Mouse (Mus musculus): ENCODE results near the gene Tmem59l. TPM values are rescaled to one million over a fixed set of nuclear protein-coding genes. Genes with fewer than 3 reads are reported as not detected.

The Tmem59l gene
- total RNA-seq, 2 experiments from 2014 or later: not detected

GRCm38 (mm10) chr8:70467229-70467725 is 19.9 kb downstream of the Tmem59l start:
- intact Hi-C loops (cut with DNase I; ENCODE audit: low total_unique reads): no loop called here
- DNase-seq: peak; percentile 62

- peak; percentile 79 for DNase-seq
- intact Hi-C loops (cut with DNase I; ENCODE audit: low total_unique reads): no loop called here
Measured at GRCm38 (mm10) chr8:70466771-70467170, 20.4 kb downstream of the Tmem59l start.

- intact Hi-C loops (cut with DNase I; ENCODE audit: low total_unique reads): no loop called here
- DNase-seq: peak; percentile 43
Measured at GRCm38 (mm10) chr8:70466305-70466704, 20.9 kb downstream of the Tmem59l start.

DNA sequence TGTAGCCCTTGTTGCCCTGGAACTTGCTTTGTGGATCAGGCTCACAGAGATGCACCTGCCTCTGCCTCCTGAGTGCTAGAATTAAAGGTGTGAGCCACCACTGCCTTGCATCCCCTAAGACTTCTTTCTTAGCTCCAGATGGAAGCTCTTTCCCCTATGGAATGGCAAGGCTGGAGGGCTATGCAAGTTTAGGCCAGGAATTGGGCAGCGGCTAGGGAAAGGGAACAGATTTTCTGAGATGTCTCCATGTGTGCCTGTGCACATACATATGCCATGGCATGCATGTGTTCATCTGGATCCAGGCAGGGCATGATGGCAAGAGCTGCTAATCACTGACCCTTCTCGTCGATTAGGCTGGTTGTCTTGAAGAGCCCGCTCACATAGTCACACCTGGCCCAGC is 21.5 kb downstream of the Tmem59l start:
- intact Hi-C loops (cut with DNase I; ENCODE audit: low total_unique reads): no loop called here
- no peak for DNase-seq

- DNase-seq: no peak
- intact Hi-C loops (cut with DNase I; ENCODE audit: low total_unique reads): no loop called here
Measured at GRCm38 (mm10) chr8:70464162-70464561, 23.0 kb downstream of the Tmem59l start.

DNA sequence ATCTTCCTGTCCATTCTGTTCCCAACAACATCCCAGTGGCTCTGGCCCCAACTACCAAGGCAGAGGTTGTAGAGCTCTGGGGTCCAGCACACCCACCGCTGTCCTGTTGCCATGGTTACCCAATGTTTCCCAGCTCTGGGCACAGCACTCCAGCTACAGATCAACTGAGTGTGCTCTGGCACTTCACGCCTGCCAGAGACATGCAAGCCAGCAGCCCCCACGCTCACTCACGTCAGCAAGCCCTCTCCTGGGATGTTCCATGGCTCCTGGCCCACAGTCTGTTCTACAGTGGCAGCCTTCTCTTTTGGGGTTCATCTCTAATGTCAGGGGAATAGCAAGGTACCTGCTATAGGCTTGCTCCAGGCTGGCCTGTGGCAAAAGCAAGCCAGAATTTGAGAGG is 23.9 kb downstream of the Tmem59l start:
- DNase-seq: peak; percentile 50
- intact Hi-C loops (cut with DNase I; ENCODE audit: low total_unique reads): no loop called here

GRCm38 (mm10) chr8:70462516-70462813 is 24.7 kb downstream of the Tmem59l start:
- DNase-seq: no peak
- intact Hi-C loops (cut with DNase I; ENCODE audit: low total_unique reads): no loop called here

- no peak for DNase-seq
- intact Hi-C loops (cut with DNase I; ENCODE audit: low total_unique reads): no loop called here
Measured at GRCm38 (mm10) chr8:70461765-70462515, 25.2 kb downstream of the Tmem59l start.

DNA sequence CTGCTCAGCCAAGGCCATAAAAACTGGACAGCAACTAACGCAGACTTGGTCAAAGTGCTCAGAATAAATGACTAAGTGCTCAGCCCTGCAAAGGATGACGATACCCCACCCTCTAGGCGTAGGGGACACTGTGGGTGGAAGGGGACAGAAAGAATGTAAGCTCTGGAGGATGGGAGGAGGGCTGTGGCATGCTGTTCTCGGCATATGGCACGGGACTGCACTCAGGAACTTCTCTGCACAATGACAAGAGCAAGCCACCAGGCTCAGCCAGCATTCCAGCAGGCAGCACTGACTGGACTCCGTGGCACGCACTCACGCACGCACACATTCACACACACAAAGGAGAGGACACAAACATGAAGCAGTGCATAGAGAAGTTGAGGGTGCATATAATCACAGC is 26.6 kb downstream of the Tmem59l start:
- intact Hi-C loops (cut with DNase I; ENCODE audit: low total_unique reads): no loop called here
- no peak for DNase-seq

DNA sequence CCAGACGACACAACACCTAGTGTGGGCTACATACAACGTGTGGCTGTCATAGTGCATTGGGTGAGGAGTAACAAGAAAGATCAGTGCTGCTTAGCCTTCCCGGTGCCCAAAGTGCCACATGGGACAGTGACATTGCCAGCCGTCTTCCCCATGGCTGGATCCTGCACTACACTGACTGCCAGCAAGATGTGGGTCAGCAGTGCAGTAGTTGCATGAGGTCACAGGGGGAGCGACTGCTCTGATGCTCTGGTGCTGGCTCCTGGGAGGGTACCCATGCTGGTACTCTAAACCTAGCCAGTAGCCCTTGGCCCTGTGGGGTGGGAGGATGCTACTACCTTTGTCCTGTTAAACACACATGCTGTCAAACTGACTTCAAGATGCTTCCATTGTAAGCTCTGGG is 27.0 kb downstream of the Tmem59l start:
- no peak for DNase-seq
- intact Hi-C loops (cut with DNase I; ENCODE audit: low total_unique reads): no loop called here

- intact Hi-C loops (cut with DNase I; ENCODE audit: low total_unique reads): no loop called here
- DNase-seq: no peak
Measured at GRCm38 (mm10) chr8:70459636-70460035, 27.5 kb downstream of the Tmem59l start.

DNA sequence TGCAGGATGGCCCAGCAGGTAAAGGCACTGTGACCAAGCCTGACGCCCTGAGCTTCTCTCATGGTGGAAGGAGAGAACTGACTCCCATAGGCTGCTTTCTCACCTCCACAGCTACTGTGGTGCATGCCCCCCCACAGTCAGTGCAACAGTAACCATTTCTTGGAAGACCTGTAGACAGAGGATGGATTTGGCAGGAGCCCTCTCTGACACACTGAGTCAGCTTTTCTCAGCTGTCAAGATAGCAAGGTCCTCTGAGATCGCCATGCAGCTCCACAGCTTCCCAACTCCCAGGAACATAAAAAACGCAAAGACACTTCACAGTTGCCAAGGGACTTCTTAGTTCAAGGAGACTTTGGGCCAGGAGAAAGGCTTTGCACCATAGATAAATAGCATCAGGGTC is 28.7 kb downstream of the Tmem59l start:
- intact Hi-C loops (cut with DNase I; ENCODE audit: low total_unique reads): no loop called here
- DNase-seq: no peak

- intact Hi-C loops (cut with DNase I; ENCODE audit: low total_unique reads): no loop called here
Measured at GRCm38 (mm10) chr8:70457882-70458281, 29.3 kb downstream of the Tmem59l start.

DNA sequence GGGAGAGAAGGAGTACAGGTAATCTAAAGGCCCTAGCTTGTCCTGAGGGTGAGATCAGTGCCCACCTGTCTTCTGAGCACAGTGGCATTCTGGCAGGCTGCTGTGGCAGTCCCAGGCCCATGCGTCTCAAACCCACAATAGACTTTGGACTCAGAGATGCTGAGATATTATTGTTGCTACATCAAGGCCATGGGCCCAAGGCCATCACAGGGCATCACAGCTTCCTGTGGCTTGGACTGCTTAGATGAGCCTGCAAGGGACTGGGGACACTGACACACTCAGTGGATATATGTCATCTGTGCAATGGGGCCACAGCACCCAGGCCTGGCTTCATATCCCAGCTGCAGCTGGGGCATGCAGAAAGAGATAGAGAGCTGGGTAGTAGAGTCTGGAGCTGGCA is 30.2 kb downstream of the Tmem59l start:
- intact Hi-C loops (cut with DNase I; ENCODE audit: low total_unique reads): no loop called here
- no peak for DNase-seq

More at GRCm38 (mm10) chr8:70457882-70458281, 29.3 kb downstream of the Tmem59l start:
- no peak for DNase-seq

GRCm38 (mm10) chr8:70453852-70454251 is 33.3 kb downstream of the Tmem59l start:
- intact Hi-C loops (cut with DNase I; ENCODE audit: low total_unique reads): no loop called here
- DNase-seq: no peak

DNA sequence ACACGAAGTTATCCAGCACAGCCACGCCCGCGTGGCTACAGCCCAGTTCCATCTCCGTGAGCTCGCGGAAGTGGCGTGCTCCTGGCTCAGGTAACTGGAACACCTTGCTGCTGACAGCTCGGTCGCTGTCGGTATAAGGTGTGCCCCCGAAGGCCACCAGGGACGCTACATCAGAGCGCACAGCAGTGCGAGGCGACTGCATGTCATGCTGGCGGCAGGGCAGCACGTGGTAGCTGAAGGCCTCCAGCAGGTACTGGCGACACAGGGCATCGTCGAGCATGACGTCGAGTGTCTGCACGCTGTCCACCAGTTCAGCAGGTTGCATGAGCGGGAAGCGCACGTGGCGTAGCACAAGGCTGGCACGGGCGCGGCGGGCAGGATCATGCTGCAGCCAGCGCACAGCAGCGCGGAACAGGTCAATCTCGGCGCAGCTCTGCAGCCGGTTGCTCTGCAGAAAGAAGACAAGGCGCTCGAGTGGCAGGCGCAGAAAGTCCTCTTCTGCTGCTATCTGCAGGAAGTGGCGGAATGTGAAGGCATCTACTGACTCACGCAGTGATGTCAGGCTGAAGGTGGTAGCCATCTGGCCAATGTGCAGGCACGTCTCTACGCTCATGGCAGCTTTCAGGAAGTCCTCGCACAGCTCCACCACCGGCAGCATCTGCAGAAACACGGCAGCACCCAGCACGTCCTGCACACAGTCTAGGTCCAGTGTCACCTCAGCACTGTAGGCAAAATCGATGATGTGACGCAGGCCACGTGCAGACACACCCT is 34.8 kb downstream of the Tmem59l start:
- intact Hi-C loops (cut with DNase I; ENCODE audit: low total_unique reads): no loop called here
- DNase-seq: no peak

GRCm38 (mm10) chr8:70447639-70448420 is 39.3 kb downstream of the Tmem59l start:
- intact Hi-C loops (cut with DNase I; ENCODE audit: low total_unique reads): loop anchor here (10.0 kb wide), 1 partner anchor 47 kb away; the partner anchor contains the start of gene Crlf1
- DNase-seq: peak; percentile 58

- no peak for DNase-seq
- intact Hi-C loops (cut with DNase I; ENCODE audit: low total_unique reads): loop anchor here (10.0 kb wide), 1 partner anchor 49 kb away; the partner anchor contains the start of gene Crlf1
Measured at GRCm38 (mm10) chr8:70445988-70446387, 41.2 kb downstream of the Tmem59l start.

DNA sequence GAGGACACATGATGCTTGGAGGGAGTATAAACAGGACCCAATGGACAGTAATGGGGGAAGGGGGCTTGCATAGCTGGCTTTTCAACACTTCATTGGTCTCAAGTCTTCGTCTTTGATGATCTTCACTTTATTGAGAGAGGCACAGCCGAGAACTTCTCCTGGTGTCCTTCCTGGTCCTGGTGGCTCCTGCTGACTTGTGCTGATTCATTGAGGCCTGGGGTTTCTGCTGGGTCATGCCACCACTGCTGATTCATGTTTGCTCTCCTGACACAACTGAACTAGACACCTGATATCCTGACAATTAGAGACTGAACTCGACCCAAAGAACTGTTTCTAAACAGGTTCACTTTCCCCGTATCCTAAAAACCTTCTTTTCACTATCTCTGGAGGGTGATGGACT is 43.8 kb downstream of the Tmem59l start:
- intact Hi-C loops (cut with DNase I; ENCODE audit: low total_unique reads): loop anchor here (10.0 kb wide), 1 partner anchor 51 kb away; the partner anchor contains the start of gene Crlf1
- no peak for DNase-seq

- intact Hi-C loops (cut with DNase I; ENCODE audit: low total_unique reads): loop anchor here (10.0 kb wide), 1 partner anchor 53 kb away; the partner anchor contains the start of gene Crlf1
- DNase-seq: no peak
Measured at GRCm38 (mm10) chr8:70441565-70441964, 45.6 kb downstream of the Tmem59l start.

All from gastrocnemius, postnatal 14 days (tissue).